Mouse (Mus musculus) forebrain, embryonic 11.5 days (tissue): ENCODE results near the gene Ddx6. TPM values are rescaled to one million over a fixed set of nuclear protein-coding genes. Genes with fewer than 3 reads are reported as not detected.
"Not testable (repeated sequence)": the region's sequence is repeated elsewhere in the genome, so short reads cannot be mapped to it uniquely, and the experiment has no call there.

Experiments used
- ATAC-seq: fragments of 200-750 bp; cut with Nextera tagmentation; replicated peaks from 2 replicates; pipeline ENCODE4 v1.8.0; 2017; ENCODE audit warnings: moderate TSS enrichment; ENCODE audit not compliant: low FRiP score
- DNase-seq: peaks from one replicate; pipeline ENCODE4 v3.0.0-alpha.2; 2017; ENCODE audit warnings: low spot score
- H3K27ac ChIP-seq: fragments of 300-500 bp; sonication (generic); 2 replicates; pipeline ENCODE4 v1.5.1; 2014; ENCODE audit warnings: low read depth, low read length
- H3K27me3 ChIP-seq: fragments of 300-500 bp; sonication (generic); 2 replicates; pipeline ENCODE4 v1.6.1; 2014; ENCODE audit warnings: mild to moderate bottlenecking, low read length, mixed read lengths; ENCODE audit not compliant: control insufficient read depth, insufficient read depth
- H3K36me3 ChIP-seq: fragments of 300-500 bp; sonication (generic); 2 replicates; pipeline ENCODE4 v1.6.1; 2014; ENCODE audit warnings: mild to moderate bottlenecking, low read length, moderate library complexity, mixed read lengths; ENCODE audit not compliant: control insufficient read depth, insufficient read depth
- H3K4me1 ChIP-seq: fragments of 300-500 bp; sonication (generic); replicated peaks from 2 replicates; pipeline ENCODE4 v1.6.1; 2014; ENCODE audit warnings: low read length, mixed read lengths; ENCODE audit not compliant: control insufficient read depth, insufficient read depth
- H3K4me2 ChIP-seq: fragments of 300-500 bp; sonication (generic); 2 replicates; pipeline ENCODE4 v1.6.1; 2014; ENCODE audit warnings: low read depth, mild to moderate bottlenecking, low read length, moderate library complexity, mixed read lengths; ENCODE audit not compliant: severe bottlenecking
- H3K4me3 ChIP-seq: fragments of 300-500 bp; sonication (generic); 2 replicates; pipeline ENCODE4 v1.5.1; 2014; ENCODE audit warnings: low read depth, low read length
- H3K9ac ChIP-seq: fragments of 300-500 bp; sonication (generic); 2 replicates; pipeline ENCODE4 v1.6.1; 2014; ENCODE audit warnings: low read length
- H3K9me3 ChIP-seq: fragments of 300-500 bp; sonication (generic); 2 replicates; pipeline ENCODE4 v1.6.1; 2016; ENCODE audit warnings: low read length, mixed read lengths; ENCODE audit not compliant: control insufficient read depth
- WGBS: fragments of 180-500 bp; shearing (Covaris S2); extraction: QIAGEN DNeasy Blood & Tissue Kit; methylation state at CpG from one replicate; pipeline ENCODE4 v1.1.7; 2014; 5-methylcytosine and 5-hydroxymethylcytosine counted together
- polyA plus RNA-seq: library from polyadenylated mRNA; unstranded; fragments of >200 nt; fragmentation: Nextera tagmentation; extraction: Ambion mirVana; gene quantifications from 2 replicates; pipeline ENCODE4 v1.2.1, GENCODE M21; 2014

The Ddx6 gene
- polyA plus RNA-seq, 1 experiment from 2014 or later = 16.2 TPM

- Histone ChIP-seq H3K27me3 (no peaks in the 10 kb centered on the region), H3K4me1 (peaks cover 8% of the 10 kb centered on the region; the same call in 1 of the 2 replicates), H3K27ac (no peak overlapping the region), H3K4me3 (no peak overlapping the region; the same call in 1 of the 2 replicates), H3K9me3 (no peaks in the 10 kb centered on the region), H3K4me2 (0 out of 2 replicates have a peak overlapping the region, but pooled peaks have one; percentile 1), H3K36me3 (peaks cover 11% of the 10 kb centered on the region), H3K9ac (no peak overlapping the region)
- DNase-seq (no peak), ATAC-seq (no peak)
- 91% methylated on average over 4 of the region's 4 CpGs for WGBS
Measured at GRCm38 (mm10) chr9:44607306-44607705, 2.6 kb downstream of the Ddx6 start.

- H3K36me3 ChIP-seq = peaks cover 14% of the 10 kb centered on the region
- no peak overlapping the region for H3K4me2 ChIP-seq
- WGBS = 98% methylated on average over 25 of the region's 25 CpGs
- peaks cover 2% of the 10 kb centered on the region; the same call in 1 of the 2 replicates for H3K4me1 ChIP-seq
- no peaks in the 10 kb centered on the region for H3K27me3 ChIP-seq
- H3K9me3 ChIP-seq = no peaks in the 10 kb centered on the region
- no peak for ATAC-seq
- no peak overlapping the region for H3K4me3 ChIP-seq
- DNase-seq = no peak
- no peak overlapping the region for H3K9ac ChIP-seq
- no peak overlapping the region for H3K27ac ChIP-seq
Measured at GRCm38 (mm10) chr9:44610371-44610770, 5.7 kb downstream of the Ddx6 start.

GRCm38 (mm10) chr9:44613081-44613480 lies 8.4 kb downstream of the Ddx6 start:
- peaks cover 20% of the 10 kb centered on the region for H3K36me3 ChIP-seq
- H3K9me3 ChIP-seq, H3K9ac ChIP-seq, H3K4me1 ChIP-seq, ATAC-seq, H3K27me3 ChIP-seq, H3K4me3 ChIP-seq, H3K4me2 ChIP-seq, DNase-seq, H3K27ac ChIP-seq: not testable (repeated sequence)
- WGBS = 100% methylated on average over 1 of the region's 1 CpGs

GRCm38 (mm10) chr9:44621114-44621513 lies 16.4 kb downstream of the Ddx6 start:
- Histone ChIP-seq H3K27ac (no peak overlapping the region), H3K4me3 (no peak overlapping the region), H3K4me1 (no peaks in the 10 kb centered on the region), H3K4me2 (no peak overlapping the region), H3K36me3 (peaks cover 9% of the 10 kb centered on the region), H3K9ac (no peak overlapping the region), H3K27me3 (no peaks in the 10 kb centered on the region), H3K9me3 (no peaks in the 10 kb centered on the region)
- WGBS = 86% methylated on average over 3 of the region's 3 CpGs
- no peak for ATAC-seq
- DNase-seq = no peak

GRCm38 (mm10) chr9:44624390-44624789 lies 19.7 kb downstream of the Ddx6 start:
- H3K9me3 ChIP-seq = no peaks in the 10 kb centered on the region
- H3K27me3 ChIP-seq = no peaks in the 10 kb centered on the region
- no peak overlapping the region for H3K9ac ChIP-seq
- H3K4me1 ChIP-seq = no peaks in the 10 kb centered on the region
- H3K27ac ChIP-seq = no peak overlapping the region
- H3K4me2 ChIP-seq = no peak overlapping the region
- WGBS = 76% methylated on average over 5 of the region's 5 CpGs
- peaks cover 11% of the 10 kb centered on the region for H3K36me3 ChIP-seq
- DNase-seq (no peak), ATAC-seq (no peak)
- no peak overlapping the region for H3K4me3 ChIP-seq

GRCm38 (mm10) chr9:44626268-44626667 lies 21.6 kb downstream of the Ddx6 start:
- Histone ChIP-seq H3K4me1 (no peaks in the 10 kb centered on the region), H3K9me3 (no peaks in the 10 kb centered on the region), H3K27me3 (no peaks in the 10 kb centered on the region), H3K36me3 (peaks cover 18% of the 10 kb centered on the region), H3K27ac (no peak overlapping the region), H3K9ac (no peak overlapping the region), H3K4me2 (no peak overlapping the region), H3K4me3 (no peak overlapping the region)
- DNase-seq = no peak
- ATAC-seq = no peak
- 87% methylated on average over 5 of the region's 5 CpGs for WGBS

GRCm38 (mm10) chr9:44637551-44638169 lies 33.0 kb downstream of the Ddx6 start:
- ATAC-seq (no peak), DNase-seq (no peak)
- Histone ChIP-seq H3K4me1 (no peaks in the 10 kb centered on the region), H3K9me3 (no peaks in the 10 kb centered on the region), H3K27me3 (no peaks in the 10 kb centered on the region), H3K4me2 (no peak overlapping the region), H3K4me3 (no peak overlapping the region), H3K9ac (no peak overlapping the region), H3K36me3 (peaks cover 17% of the 10 kb centered on the region), H3K27ac (no peak overlapping the region)
- WGBS = 90% methylated on average over 15 of the region's 15 CpGs

GRCm38 (mm10) chr9:44638726-44639125 lies 34.0 kb downstream of the Ddx6 start:
- H3K4me1 ChIP-seq, ATAC-seq: not testable (repeated sequence)
- WGBS = 96% methylated on average over 9 of the region's 9 CpGs

GRCm38 (mm10) chr9:44640028-44640427 lies 35.3 kb downstream of the Ddx6 start:
- H3K9ac ChIP-seq, H3K27ac ChIP-seq, H3K4me3 ChIP-seq, H3K27me3 ChIP-seq, H3K4me1 ChIP-seq, DNase-seq, H3K4me2 ChIP-seq, ATAC-seq, H3K9me3 ChIP-seq: not testable (repeated sequence)
- 91% methylated on average over 1 of the region's 1 CpGs for WGBS
- peaks cover 14% of the 10 kb centered on the region for H3K36me3 ChIP-seq

More at GRCm38 (mm10) chr9:44638726-44639125, 34.0 kb downstream of the Ddx6 start:
- H3K27me3 ChIP-seq, H3K4me3 ChIP-seq, H3K4me2 ChIP-seq, H3K27ac ChIP-seq, DNase-seq, H3K9me3 ChIP-seq, H3K9ac ChIP-seq: not testable (repeated sequence)
- peaks cover 14% of the 10 kb centered on the region for H3K36me3 ChIP-seq
